ENCODE assay signal across 11 mouse cellular contexts in the genomic region with DNA sequence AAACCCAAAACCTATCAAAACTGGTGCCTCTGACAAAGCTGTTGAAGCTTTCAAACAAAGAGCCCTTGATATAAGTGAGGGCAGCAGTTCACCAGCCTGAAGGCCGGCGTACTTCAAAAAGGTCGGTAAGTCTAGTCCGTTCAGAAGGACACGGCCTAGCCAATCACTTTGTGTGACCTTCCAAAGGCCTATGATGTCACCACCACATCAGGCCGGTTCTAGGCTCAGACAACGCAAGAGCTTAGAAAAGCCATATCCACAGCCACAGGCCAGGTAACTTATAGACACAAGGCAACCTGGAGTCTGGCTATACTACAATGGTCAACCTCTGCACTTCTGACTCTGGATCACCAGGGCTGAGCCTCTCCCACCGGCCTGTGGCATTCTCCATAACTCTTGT. TPM values are rescaled to one million over a fixed set of nuclear protein-coding genes. Genes with fewer than 3 reads are reported as not detected.
A peak's percentile ranks its signal among the peaks of the same experiment; 100 is the strongest.
DNase-seq lines count a peak whose midpoint lies in the region; ATAC-seq and TF ChIP-seq lines count a peak whose summit lies in the region.
"Had no signal": no experiment of that assay in that cellular context is flagged by ENCODE, and none has a peak within 500 bp of the region (broad histone marks: within the 10 kb centered on the region; RNA-seq: fewer than 3 reads in every experiment).

No protein-coding gene starts in this region.

- peaks cover 31% of the 10 kb centered on the region for H3K4me1 ChIP-seq in heart, embryonic 10.5 days
- peaks cover 7% of the 10 kb centered on the region for H3K4me1 ChIP-seq in heart, adult 2 months (ENCODE audit: control insufficient read depth, insufficient read depth, low read length)
- H3K4me1 ChIP-seq in kidney, postnatal 0 days (replicated peaks; ENCODE audit: insufficient read depth, low read length) = 0 out of 2 replicates have a peak, but pooled peaks cover 5% of the 10 kb centered on the region
- H3K4me1 ChIP-seq in ES-Bruce4 (ENCODE audit: control insufficient read depth, insufficient read depth, low read length) = peaks cover 2% of the 10 kb centered on the region
- peaks cover 8% of the 10 kb centered on the region; the same call in 1 of the 2 replicates for H3K4me1 ChIP-seq in intestine, embryonic 14.5 days (replicated peaks; ENCODE audit: control insufficient read depth, insufficient read depth, low read length)
- peaks cover 7% of the 10 kb centered on the region for H3K4me1 ChIP-seq in forebrain, embryonic 11.5 days (replicated peaks; ENCODE audit: control insufficient read depth, insufficient read depth, low read length)

- no peak for TF ChIP-seq EP300 in heart, adult 2 months (IDR thresholded peaks at IDR 0.05; ENCODE audit: insufficient read depth, low read depth, low read length)
- TF ChIP-seq EP300 in ES-Bruce4 (IDR thresholded peaks at IDR 0.05; ENCODE audit: insufficient read depth, low read depth, low read length) = no peak

- H3K27me3 ChIP-seq in heart, embryonic 10.5 days (ENCODE audit: insufficient read depth, poor library complexity, severe bottlenecking) = peaks cover 56% of the 10 kb centered on the region
- H3K27me3 ChIP-seq in heart, adult 2 months (ENCODE audit: control insufficient read depth, insufficient read depth, low read length) = no peaks in the 10 kb centered on the region
- no peaks in the 10 kb centered on the region; the same call in 1 of the 2 replicates for H3K27me3 ChIP-seq in kidney, postnatal 0 days (ENCODE audit: insufficient read depth, low read length)
- H3K27me3 ChIP-seq in ES-Bruce4 (ENCODE audit: control insufficient read depth, insufficient read depth, low read length, poor library complexity, severe bottlenecking) = no peaks in the 10 kb centered on the region
- peaks cover 8% of the 10 kb centered on the region for H3K27me3 ChIP-seq in intestine, embryonic 14.5 days (replicated peaks; ENCODE audit: control insufficient read depth, insufficient read depth, low read length)
- peaks cover 20% of the 10 kb centered on the region for H3K27me3 ChIP-seq in forebrain, embryonic 11.5 days (ENCODE audit: control insufficient read depth, insufficient read depth, low read length)

- intact Hi-C loops in heart, adult 2 months (cut with DNase I) = loop anchor here (5.0 kb wide), 1 partner anchor 33 kb away; the partner anchor contains the start of gene 2200002D01Rik

- no peak overlapping the region for H3K9ac ChIP-seq in heart, adult 2 months (ENCODE audit: low read depth, low read length)
- H3K9ac ChIP-seq in kidney, postnatal 0 days (ENCODE audit: low read depth, low read length) = no peak overlapping the region
- peak overlapping the region; percentile 89 for H3K9ac ChIP-seq in ES-Bruce4 (ENCODE audit: low read depth, poor library complexity, severe bottlenecking)
- H3K9ac ChIP-seq in intestine, embryonic 14.5 days (ENCODE audit: low read length) = no peak overlapping the region; the same call in 1 of the 2 replicates
- H3K9ac ChIP-seq in forebrain, embryonic 11.5 days (ENCODE audit: low read length) = no peak overlapping the region
- H3K9ac ChIP-seq: hindbrain, embryonic 12.5 days had no signal

- no peak for TF ChIP-seq POLR2A in heart, adult 2 months (IDR thresholded peaks at IDR 0.05; ENCODE audit: insufficient read depth, low read depth, low read length)
- no peak for TF ChIP-seq POLR2A in ES-Bruce4 (IDR thresholded peaks at IDR 0.05; ENCODE audit: insufficient read depth, low read length)

- WGBS in heart, embryonic 10.5 days = 25% methylated on average over 8 of the region's 8 CpGs
- WGBS in heart, adult 2 months = 69% methylated on average over 8 of the region's 8 CpGs
- WGBS in kidney, postnatal 0 days = 75% methylated on average over 8 of the region's 8 CpGs
- 18% methylated on average over 8 of the region's 8 CpGs for WGBS in intestine, embryonic 14.5 days
- 90% methylated on average over 8 of the region's 8 CpGs for WGBS in forebrain, embryonic 11.5 days

- no peak overlapping the region for H3K4me3 ChIP-seq in heart, embryonic 10.5 days
- no peak overlapping the region for H3K4me3 ChIP-seq in heart, adult 2 months
- peak overlapping the region; percentile 63; the same call in 1 of the 2 replicates for H3K4me3 ChIP-seq in kidney, postnatal 0 days (replicated peaks; ENCODE audit: low read depth, low read length)
- peak overlapping the region; percentile 87 for H3K4me3 ChIP-seq in ES-Bruce4 (ENCODE audit: low read depth, low read length)
- H3K4me3 ChIP-seq in intestine, embryonic 14.5 days (ENCODE audit: low read depth, low read length) = peak overlapping the region; percentile 53
- H3K4me3 ChIP-seq in forebrain, embryonic 11.5 days (ENCODE audit: low read depth, low read length) = no peak overlapping the region

- ATAC-seq in kidney, postnatal 0 days (replicated peaks; ENCODE audit: low FRiP score, low read depth) = no peak
- no peak for ATAC-seq in intestine, embryonic 14.5 days (replicated peaks; ENCODE audit: low FRiP score, low TSS enrichment, low read depth)
- no peak for ATAC-seq in forebrain, embryonic 11.5 days (replicated peaks; ENCODE audit: low FRiP score)

- H3K4me2 ChIP-seq in kidney, postnatal 0 days (ENCODE audit: low read length) = peak overlapping the region; percentile 90
- peak overlapping the region; percentile 88 for H3K4me2 ChIP-seq in intestine, embryonic 14.5 days (ENCODE audit: low read length)
- H3K4me2 ChIP-seq in forebrain, embryonic 11.5 days (ENCODE audit: low read depth, low read length, severe bottlenecking) = no peak overlapping the region

- no peaks in the 10 kb centered on the region for H3K79me2 ChIP-seq in heart, adult 2 months (replicated peaks; ENCODE audit: control insufficient read depth, insufficient read depth, low read length)

- peak overlapping the region; percentile 44 for H3K27ac ChIP-seq in heart, embryonic 10.5 days
- no peak overlapping the region for H3K27ac ChIP-seq in heart, adult 2 months
- peak overlapping the region; percentile 57; the same call in 1 of the 2 replicates for H3K27ac ChIP-seq in kidney, postnatal 0 days
- no peak overlapping the region for H3K27ac ChIP-seq in ES-Bruce4 (ENCODE audit: insufficient read depth, low read length)
- H3K27ac ChIP-seq in intestine, embryonic 14.5 days (ENCODE audit: low read depth) = peak overlapping the region; percentile 39; the same call in 1 of the 2 replicates
- H3K27ac ChIP-seq in forebrain, embryonic 11.5 days (ENCODE audit: low read depth, low read length) = no peak overlapping the region
- H3K27ac ChIP-seq: hindbrain, embryonic 12.5 days had no signal

- H3K9me3 ChIP-seq in heart, embryonic 10.5 days = no peaks in the 10 kb centered on the region
- H3K9me3 ChIP-seq in kidney, postnatal 0 days (replicated peaks; ENCODE audit: low read length) = no peaks in the 10 kb centered on the region
- H3K9me3 ChIP-seq in ES-Bruce4 (replicated peaks; ENCODE audit: control insufficient read depth, insufficient read depth, low read length, poor library complexity, severe bottlenecking) = no peaks in the 10 kb centered on the region
- no peaks in the 10 kb centered on the region for H3K9me3 ChIP-seq in intestine, embryonic 14.5 days (ENCODE audit: control insufficient read depth, low read length)
- no peaks in the 10 kb centered on the region for H3K9me3 ChIP-seq in forebrain, embryonic 11.5 days (ENCODE audit: control insufficient read depth, low read length)
- H3K9me3 ChIP-seq: hindbrain, embryonic 12.5 days had no signal

- DNase-seq in heart, embryonic 10.5 days (ENCODE audit: low spot score) = no peak
- DNase-seq in heart, adult 2 months = no peak
- no peak for DNase-seq in kidney, postnatal 0 days (ENCODE audit: low spot score)
- no peak for DNase-seq in kidney, postnatal 14 days
- DNase-seq in intestine, embryonic 14.5 days (ENCODE audit: low spot score) = peak; percentile 68
- no peak for DNase-seq in forebrain, embryonic 11.5 days (ENCODE audit: low spot score)
- no peak for DNase-seq in layer of hippocampus, adult 9-10 months (ENCODE audit: low spot score)

- no peak for TF ChIP-seq CTCF in heart, adult 2 months (IDR thresholded peaks at IDR 0.05)
- TF ChIP-seq CTCF in kidney, postnatal 0 days (IDR thresholded peaks at IDR 0.05; ENCODE audit: low read depth) = no peak
- TF ChIP-seq CTCF in ES-Bruce4 (IDR thresholded peaks at IDR 0.05; ENCODE audit: low read depth, low read length) = no peak

- H3K36me3 ChIP-seq in heart, embryonic 10.5 days = no peaks in the 10 kb centered on the region
- no peaks in the 10 kb centered on the region for H3K36me3 ChIP-seq in heart, adult 2 months (ENCODE audit: control insufficient read depth, insufficient read depth, low read length)
- no peaks in the 10 kb centered on the region for H3K36me3 ChIP-seq in kidney, postnatal 0 days (ENCODE audit: insufficient read depth, low read length)
- H3K36me3 ChIP-seq in ES-Bruce4 (ENCODE audit: control insufficient read depth, insufficient read depth, low read length, poor library complexity, severe bottlenecking) = peaks cover 14% of the 10 kb centered on the region
- no peaks in the 10 kb centered on the region for H3K36me3 ChIP-seq in intestine, embryonic 14.5 days (ENCODE audit: control insufficient read depth, insufficient read depth, low read length)
- no peaks in the 10 kb centered on the region for H3K36me3 ChIP-seq in forebrain, embryonic 11.5 days (ENCODE audit: control insufficient read depth, insufficient read depth, low read length)
- H3K36me3 ChIP-seq: hindbrain, embryonic 12.5 days had no signal

RNA-seq across cellular contexts. Expression of gene Spint2, which starts 1.8 kb away (rescaled TPM):
- polyA plus RNA-seq in heart, embryonic 10.5 days (2016; fragmentation: Nextera tagmentation; extraction: Ambion mirVana) = 32.4 and 63.4 TPM in 2 replicates
- 10 to 100 TPM; 39.4 to 46.4 TPM for total RNA-seq in heart, adult 2 months (2021)
- 40.5 and 45.7 TPM in 2 replicates for polyA plus RNA-seq in heart, adult 2 months (2012; rRNA removed)
- polyA plus RNA-seq in kidney, postnatal 0 days (2015; fragmentation: Nextera tagmentation; extraction: Ambion mirVana) = 460 and 496 TPM in 2 replicates
- polyA plus RNA-seq in ES-Bruce4 (2011; ENCODE audit: insufficient read depth, insufficient read length, low read depth, missing spikeins) = 264 and 288 TPM in 2 replicates
- 470 and 522 TPM in 2 replicates for polyA plus RNA-seq in intestine, embryonic 14.5 days (2014; fragmentation: Nextera tagmentation; extraction: Ambion mirVana)
- 36.1 and 43.5 TPM in 2 replicates for polyA plus RNA-seq in forebrain, embryonic 11.5 days (2014; fragmentation: Nextera tagmentation; extraction: Ambion mirVana)
- polyA plus RNA-seq: C2C12 had no signal

RNA-seq across cellular contexts. Expression of gene Ppp1r14a, which starts 9.2 kb away (rescaled TPM):
- 6.4 and 13.8 TPM in 2 replicates for polyA plus RNA-seq in heart, embryonic 10.5 days (2016; fragmentation: Nextera tagmentation; extraction: Ambion mirVana)
- total RNA-seq in heart, adult 2 months (2021) = 10 to 100 TPM in 1 of 2 experiments, 1 to 10 TPM in 1; 8.7 to 10.3 TPM
- 16.3 and 18.4 TPM in 2 replicates for polyA plus RNA-seq in heart, adult 2 months (2012; rRNA removed)
- polyA plus RNA-seq in kidney, postnatal 0 days (2015; fragmentation: Nextera tagmentation; extraction: Ambion mirVana) = 21.6 and 25.0 TPM in 2 replicates
- polyA plus RNA-seq in ES-Bruce4 (2011; ENCODE audit: insufficient read depth, insufficient read length, low read depth, missing spikeins) = 22.1 and 29.1 TPM in 2 replicates
- 59.7 and 66.5 TPM in 2 replicates for polyA plus RNA-seq in intestine, embryonic 14.5 days (2014; fragmentation: Nextera tagmentation; extraction: Ambion mirVana)
- 12.5 and 13.3 TPM in 2 replicates for polyA plus RNA-seq in forebrain, embryonic 11.5 days (2014; fragmentation: Nextera tagmentation; extraction: Ambion mirVana)
- total RNA-seq: common myeloid progenitor, adult 5-6 weeks had no signal

RNA-seq across cellular contexts. Expression of gene Dpf1, which starts 23.8 kb away (rescaled TPM):
- polyA plus RNA-seq in heart, embryonic 10.5 days (2016; fragmentation: Nextera tagmentation; extraction: Ambion mirVana) = 2.5 and 8.7 TPM in 2 replicates
- total RNA-seq in heart, adult 2 months (2021) = under 1 TPM in 1 of 2 experiments, not detected in 1; 0.27 TPM
- 0.21 and 0.38 TPM in 2 replicates for polyA plus RNA-seq in heart, adult 2 months (2012; rRNA removed)
- polyA plus RNA-seq in kidney, postnatal 0 days (2015; fragmentation: Nextera tagmentation; extraction: Ambion mirVana) = 0.70 and 0.72 TPM in 2 replicates
- polyA plus RNA-seq in ES-Bruce4 (2011; ENCODE audit: insufficient read depth, insufficient read length, low read depth, missing spikeins) = 5.9 and 6.1 TPM in 2 replicates
- 7.4 and 8.8 TPM in 2 replicates for polyA plus RNA-seq in intestine, embryonic 14.5 days (2014; fragmentation: Nextera tagmentation; extraction: Ambion mirVana)
- polyA plus RNA-seq in forebrain, embryonic 11.5 days (2014; fragmentation: Nextera tagmentation; extraction: Ambion mirVana) = 76.0 and 88.3 TPM in 2 replicates

RNA-seq across cellular contexts. Expression of gene 2200002D01Rik, which starts 31.7 kb away (rescaled TPM):
- polyA plus RNA-seq in heart, embryonic 10.5 days (2016; fragmentation: Nextera tagmentation; extraction: Ambion mirVana) = 8.2 and 9.7 TPM in 2 replicates
- total RNA-seq in heart, adult 2 months (2021) = 1 to 10 TPM; 1.5 to 2.0 TPM
- 0.98 and 1.00 TPM in 2 replicates for polyA plus RNA-seq in heart, adult 2 months (2012; rRNA removed)
- 23.7 and 24.1 TPM in 2 replicates for polyA plus RNA-seq in kidney, postnatal 0 days (2015; fragmentation: Nextera tagmentation; extraction: Ambion mirVana)
- polyA plus RNA-seq in ES-Bruce4 (2011; ENCODE audit: insufficient read depth, insufficient read length, low read depth, missing spikeins) = 33.6 and 34.1 TPM in 2 replicates
- polyA plus RNA-seq in intestine, embryonic 14.5 days (2014; fragmentation: Nextera tagmentation; extraction: Ambion mirVana) = 76.9 and 111 TPM in 2 replicates
- 1.8 and 5.7 TPM in 2 replicates for polyA plus RNA-seq in forebrain, embryonic 11.5 days (2014; fragmentation: Nextera tagmentation; extraction: Ambion mirVana)

RNA-seq across cellular contexts. Expression of gene Yif1b, which starts 41.8 kb away (rescaled TPM):
- 126 and 131 TPM in 2 replicates for polyA plus RNA-seq in heart, embryonic 10.5 days (2016; fragmentation: Nextera tagmentation; extraction: Ambion mirVana)
- total RNA-seq in heart, adult 2 months (2021) = 10 to 100 TPM; 63.6 to 74.6 TPM
- polyA plus RNA-seq in heart, adult 2 months (2012; rRNA removed) = 123 and 138 TPM in 2 replicates
- 121 and 131 TPM in 2 replicates for polyA plus RNA-seq in kidney, postnatal 0 days (2015; fragmentation: Nextera tagmentation; extraction: Ambion mirVana)
- 50.9 and 55.2 TPM in 2 replicates for polyA plus RNA-seq in ES-Bruce4 (2011; ENCODE audit: insufficient read depth, insufficient read length, low read depth, missing spikeins)
- polyA plus RNA-seq in intestine, embryonic 14.5 days (2014; fragmentation: Nextera tagmentation; extraction: Ambion mirVana) = 94.3 and 97.3 TPM in 2 replicates
- polyA plus RNA-seq in forebrain, embryonic 11.5 days (2014; fragmentation: Nextera tagmentation; extraction: Ambion mirVana) = 78.9 and 86.2 TPM in 2 replicates

Comparison
In these comparisons a context has a peak if more than half of its experiments do, and no peak if none do; other contexts are left out.
1. H3K27ac ChIP-seq: peak in heart, embryonic 10.5 days (single experiment), kidney, postnatal 0 days (single experiment) and intestine, embryonic 14.5 days (single experiment); none in heart, adult 2 months (single experiment), ES-Bruce4 (single experiment) and forebrain, embryonic 11.5 days (single experiment).
2. H3K4me3 ChIP-seq: peak in kidney, postnatal 0 days (single experiment), ES-Bruce4 (single experiment) and intestine, embryonic 14.5 days (single experiment); none in heart, embryonic 10.5 days (single experiment), heart, adult 2 months (single experiment) and forebrain, embryonic 11.5 days (single experiment).